Mouse (Mus musculus): ENCODE results near the gene Fbxl19. TPM values are rescaled to one million over a fixed set of nuclear protein-coding genes. Genes with fewer than 3 reads are reported as not detected.
"Not testable (repeated sequence)": the region's sequence is repeated elsewhere in the genome, so short reads cannot be mapped to it uniquely, and the experiment has no call there.

Gene Fbxl19
- total RNA-seq, 2 experiments from 2014 or later, result 72.4 to 81.5 TPM

DNA sequence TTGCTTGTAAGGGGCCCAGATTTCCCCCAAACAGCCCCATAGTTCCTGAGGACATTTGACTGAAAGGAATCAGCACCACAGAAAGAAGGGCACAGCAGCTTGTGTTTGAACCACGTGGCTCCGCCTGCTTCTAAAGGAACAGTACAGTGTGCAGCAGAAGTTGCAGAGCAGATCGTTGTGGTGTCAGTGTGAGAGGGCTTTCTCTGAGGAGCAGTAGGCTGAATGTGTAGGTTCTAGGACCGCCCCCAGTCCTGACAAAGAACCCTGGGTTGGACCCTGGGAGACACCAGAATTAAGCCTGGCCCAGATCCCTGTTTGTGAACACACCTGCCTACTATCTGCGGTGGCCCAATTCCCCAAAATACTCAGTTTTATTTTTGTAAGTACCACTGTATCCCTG, 26.9 kb downstream of the Fbxl19 start:
- peak overlapping the region; percentile 95 for H3K27ac ChIP-seq
- intact Hi-C loops (cut with DNase I), result no loop called here
- no peak for TF ChIP-seq CTCF (IDR thresholded peaks at IDR 0.05)
- no peak for DNase-seq (ENCODE audit: extremely low spot score in 1 of 2, low spot score in 2 of 2)
- no peak overlapping the region for H3K4me3 ChIP-seq

- no peak overlapping the region for H3K27ac ChIP-seq
- intact Hi-C loops (cut with DNase I), result no loop called here
- no peak overlapping the region for H3K4me3 ChIP-seq
- DNase-seq (ENCODE audit: extremely low spot score in 1 of 2, low spot score in 2 of 2), result no peak
- no peak for TF ChIP-seq CTCF (IDR thresholded peaks at IDR 0.05)
These were observed 27.7 kb downstream of the Fbxl19 start for GRCm38 (mm10) chr7:127772080-127772479.

GRCm38 (mm10) chr7:127772557-127772956, 28.2 kb downstream of the Fbxl19 start:
- Histone ChIP-seq H3K4me3 (no peak overlapping the region), H3K27ac (no peak overlapping the region)
- DNase-seq (ENCODE audit: extremely low spot score in 1 of 2, low spot score in 2 of 2), result no peak
- intact Hi-C loops (cut with DNase I), result no loop called here
- no peak for TF ChIP-seq CTCF (IDR thresholded peaks at IDR 0.05)

GRCm38 (mm10) chr7:127773664-127774384, 29.5 kb downstream of the Fbxl19 start:
- peak; percentile 76 for TF ChIP-seq CTCF (IDR thresholded peaks at IDR 0.05)
- intact Hi-C loops (cut with DNase I), result no loop called here
- no peak overlapping the region for H3K4me3 ChIP-seq
- DNase-seq (ENCODE audit: extremely low spot score in 1 of 2, low spot score in 2 of 2), result peak; percentile 61 to 65
- no peak overlapping the region for H3K27ac ChIP-seq

DNA sequence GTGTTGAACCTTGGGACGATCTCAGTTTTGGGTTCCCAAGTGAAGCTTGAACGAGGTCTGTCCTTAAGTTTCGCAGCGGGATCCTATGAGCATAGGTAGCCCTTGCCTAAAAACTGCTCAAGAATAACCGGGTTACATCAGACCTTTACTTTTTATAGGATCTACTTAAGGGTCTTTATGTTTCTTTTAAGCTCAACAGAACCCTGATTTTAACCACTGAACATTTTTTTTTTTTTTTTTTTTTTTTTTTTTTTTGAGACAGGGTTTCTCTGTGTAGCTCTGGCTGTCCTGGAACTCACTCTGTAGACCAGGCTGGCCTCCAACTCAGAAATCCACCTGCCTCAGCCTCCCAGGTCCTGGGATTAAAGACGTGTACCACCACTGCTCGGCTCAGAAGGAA, 31.5 kb downstream of the Fbxl19 start:
- H3K27ac ChIP-seq, result peak overlapping the region; percentile 100
- DNase-seq (ENCODE audit: extremely low spot score in 1 of 2, low spot score in 2 of 2), result not testable (repeated sequence)
- H3K4me3 ChIP-seq, result peak overlapping the region; percentile 86
- intact Hi-C loops (cut with DNase I), result loop anchor here (2.0 to 5.0 kb wide), 2 partner anchors 65 to 191 kb away; partner anchors contain the start of gene Fus

DNA sequence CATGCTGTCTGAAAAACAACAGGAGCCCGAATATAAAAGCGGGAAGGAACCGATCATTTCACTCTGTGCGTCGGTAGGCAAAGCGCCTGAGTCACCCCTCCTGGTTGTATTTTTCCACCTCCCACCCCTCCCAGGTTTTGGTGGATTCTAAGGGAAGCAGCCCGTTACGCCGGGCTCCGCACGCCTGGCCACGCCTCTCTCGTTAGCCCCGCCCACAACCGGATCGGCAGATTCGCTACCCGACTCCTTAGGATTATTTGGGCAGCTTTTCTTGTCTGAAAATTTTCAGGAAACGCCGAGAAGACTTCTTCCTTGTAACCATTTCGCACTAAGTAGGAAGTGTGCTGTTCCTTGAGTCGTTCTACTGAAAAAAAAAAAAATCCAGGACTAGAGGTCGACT, 32.1 kb downstream of the Fbxl19 start, which contains the start of gene Setd1a:
Gene Setd1a (plus strand): TSS at position 245 of the 400 bp plus-strand sequence.
- H3K27ac ChIP-seq, result peak within 1 kb of the TSS; percentile 100
- TF ChIP-seq CTCF (IDR thresholded peaks at IDR 0.05), result no peak
- intact Hi-C loops (cut with DNase I), result loop anchor here (2.0 to 5.0 kb wide), 2 partner anchors 64 to 191 kb away; partner anchors contain the start of gene Fus
- DNase-seq (ENCODE audit: extremely low spot score in 1 of 2, low spot score in 2 of 2), result peak; percentile 88 to 89
- peak within 1 kb of the TSS; percentile 86 for H3K4me3 ChIP-seq

DNA sequence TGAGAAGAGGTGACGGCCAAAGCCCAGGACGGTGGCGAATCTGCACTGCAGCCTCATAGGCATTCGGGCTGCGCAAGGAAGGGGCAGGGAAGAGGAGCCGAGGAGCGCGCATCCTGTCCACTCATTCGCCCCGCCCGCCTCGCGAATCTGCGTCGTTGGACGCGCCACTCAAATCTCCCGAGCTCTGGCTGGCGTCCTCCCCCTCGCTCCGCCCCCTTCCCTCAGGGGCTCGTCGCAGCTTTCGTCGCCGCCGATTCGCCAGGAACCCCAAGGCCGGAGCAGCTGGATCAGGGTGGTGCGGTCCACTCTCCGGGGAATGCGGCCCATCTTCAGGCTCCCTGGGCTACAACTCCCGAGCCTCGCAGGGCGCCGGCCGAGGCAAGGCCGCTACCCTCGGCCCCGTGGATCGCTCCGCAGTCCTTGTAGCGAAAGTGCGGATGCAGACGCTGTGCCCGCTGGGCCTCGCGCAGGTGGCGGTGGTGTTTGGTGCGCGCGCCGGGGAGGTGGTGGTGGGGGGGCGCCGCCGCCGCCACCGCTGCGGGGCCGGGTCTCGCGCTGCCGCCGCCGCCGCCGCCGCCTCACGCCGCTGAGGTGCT, 32.6 kb downstream of the Fbxl19 start:
- intact Hi-C loops (cut with DNase I), result loop anchor here (2.0 to 5.0 kb wide), 2 partner anchors 64 to 190 kb away; partner anchors contain the start of gene Fus
- no peak for TF ChIP-seq CTCF (IDR thresholded peaks at IDR 0.05)
- H3K27ac ChIP-seq, result peak overlapping the region; percentile 100
- H3K4me3 ChIP-seq, result peak overlapping the region; percentile 86
- DNase-seq (ENCODE audit: extremely low spot score in 1 of 2, low spot score in 2 of 2), result peak; percentile 95 to 96

- peak overlapping the region; percentile 100 for H3K27ac ChIP-seq
- H3K4me3 ChIP-seq, result peak overlapping the region; percentile 86
- intact Hi-C loops (cut with DNase I), result loop anchor here (2.0 to 5.0 kb wide), 2 partner anchors 63 to 190 kb away; partner anchors contain the start of gene Fus
- DNase-seq (ENCODE audit: extremely low spot score in 1 of 2, low spot score in 2 of 2), result peak; percentile 45 to 61
- TF ChIP-seq CTCF (IDR thresholded peaks at IDR 0.05), result no peak
These were observed 33.3 kb downstream of the Fbxl19 start for GRCm38 (mm10) chr7:127777474-127778266.

DNA sequence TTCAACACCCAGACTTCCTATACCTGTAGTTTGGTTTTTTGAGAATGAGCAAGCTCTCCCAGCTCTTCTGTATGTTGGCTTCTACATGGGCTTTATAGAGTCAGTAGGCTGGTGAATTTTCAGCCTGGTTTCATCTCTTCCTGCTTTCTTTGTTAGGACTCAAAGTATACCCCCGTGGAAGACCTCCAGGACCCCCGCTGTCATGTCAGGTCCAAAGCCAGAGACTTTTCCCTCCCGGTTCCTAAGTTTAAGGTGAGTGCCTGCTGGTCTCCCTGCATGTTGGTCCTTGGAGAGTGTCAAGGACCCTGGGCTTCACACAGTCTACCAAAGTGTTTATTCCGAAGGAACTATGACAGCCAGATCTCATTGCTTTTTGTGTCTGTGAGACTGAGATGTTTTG, 34.0 kb downstream of the Fbxl19 start:
- no peak overlapping the region; the same call in 1 of the 2 replicates for H3K27ac ChIP-seq
- TF ChIP-seq CTCF (IDR thresholded peaks at IDR 0.05), result no peak
- intact Hi-C loops (cut with DNase I), result loop anchor here (5.0 kb wide), 1 partner anchor 189 kb away; the partner anchor contains the start of gene Fus
- peak overlapping the region; percentile 86 for H3K4me3 ChIP-seq
- DNase-seq (ENCODE audit: extremely low spot score in 1 of 2, low spot score in 2 of 2), result no peak

- H3K27ac ChIP-seq, result no peak within 1 kb of the TSS
- no peak for TF ChIP-seq CTCF (IDR thresholded peaks at IDR 0.05)
- intact Hi-C loops (cut with DNase I), result no loop called here
- H3K4me3 ChIP-seq, result no peak within 1 kb of the TSS
- no peak for DNase-seq (ENCODE audit: extremely low spot score in 1 of 2, low spot score in 2 of 2)
These were observed 41.0 kb downstream of the Fbxl19 start, which contains the start of gene Gm49388 for GRCm38 (mm10) chr7:127785308-127785707. Gm49388 (plus strand) TSS chr7:127785608.

GRCm38 (mm10) chr7:127797076-127797845, 52.9 kb downstream of the Fbxl19 start:
- DNase-seq (ENCODE audit: extremely low spot score in 1 of 2, low spot score in 2 of 2), result no peak
- no peak overlapping the region for H3K4me3 ChIP-seq
- intact Hi-C loops (cut with DNase I), result no loop called here
- H3K27ac ChIP-seq, result no peak overlapping the region
- TF ChIP-seq CTCF (IDR thresholded peaks at IDR 0.05), result no peak

Data from left cerebral cortex, adult 2 months (tissue).